Mouse (Mus musculus): ENCODE results near the gene Olfr329-ps. TPM values are rescaled to one million over a fixed set of nuclear protein-coding genes. Genes with fewer than 3 reads are reported as not detected.

Olfr329-ps gene
- total and polyA plus RNA-seq, 3 experiments = not detected

GRCm38 (mm10) chr11:58498761-58499160 is 47.5 kb downstream of the Olfr329-ps start:
- H3K27me3 ChIP-seq (ENCODE audit: insufficient read depth, low read length) = peaks cover 10% of the 10 kb centered on the region
- no peak for DNase-seq (ENCODE audit: low spot score)
- TF ChIP-seq TAL1 (conservative IDR thresholded peaks at IDR 0.05; ENCODE audit: low read depth, low read length) = no peak
- TF ChIP-seq POLR2AphosphoS5 (IDR thresholded peaks at IDR 0.05; ENCODE audit: insufficient replicate concordance, low read depth, low read length) = no peak
- no peak for TF ChIP-seq GATA1 (IDR thresholded peaks at IDR 0.05; ENCODE audit: borderline replicate concordance, low read length)
- ATAC-seq (ENCODE audit: extremely low read depth, insufficient number of reproducible peaks, low FRiP score, poor library complexity, severe bottlenecking) = no peak
- no peaks in the 10 kb centered on the region for H3K9me3 ChIP-seq (replicated peaks)
- no peaks in the 10 kb centered on the region for H3K36me3 ChIP-seq (replicated peaks)
- H3K4me3 ChIP-seq (ENCODE audit: low read depth, low read length) = no peak overlapping the region
- H3K4me1 ChIP-seq (ENCODE audit: insufficient read depth, low read depth, low read length) = no peaks in the 10 kb centered on the region

- no peak for TF ChIP-seq CTCF (IDR thresholded peaks at IDR 0.05; ENCODE audit: low read depth, low read length)
- TF ChIP-seq GATA2 (IDR thresholded peaks at IDR 0.05; ENCODE audit: borderline replicate concordance, low read depth, low read length) = no peak
- TF ChIP-seq GATA1 (IDR thresholded peaks at IDR 0.05; ENCODE audit: borderline replicate concordance, low read length) = no peak
- no peak for TF ChIP-seq TAL1 (conservative IDR thresholded peaks at IDR 0.05; ENCODE audit: low read depth, low read length)
- no peak for TF ChIP-seq POLR2AphosphoS5 (IDR thresholded peaks at IDR 0.05; ENCODE audit: insufficient replicate concordance, low read depth, low read length)
- H3K27me3 ChIP-seq (ENCODE audit: insufficient read depth, low read length) = peaks cover 11% of the 10 kb centered on the region
Observed at GRCm38 (mm10) chr11:58492455-58492854, 53.8 kb downstream of the Olfr329-ps start, which contains the start of gene Olfr332. Gene Olfr332 (minus strand): TSS chr11:58492555.

More at GRCm38 (mm10) chr11:58492455-58492854, 53.8 kb downstream of the Olfr329-ps start, which contains the start of gene Olfr332:
- H3K4me1 ChIP-seq (ENCODE audit: insufficient read depth, low read depth, low read length) = no peaks in the 10 kb centered on the region
- H3K36me3 ChIP-seq (replicated peaks) = no peaks in the 10 kb centered on the region
- no peaks in the 10 kb centered on the region for H3K9me3 ChIP-seq (replicated peaks)
- no peak within 1 kb of the TSS for H3K4me3 ChIP-seq (ENCODE audit: low read depth, low read length)
- DNase-seq (ENCODE audit: low spot score) (no peak), ATAC-seq (ENCODE audit: extremely low read depth, insufficient number of reproducible peaks, low FRiP score, poor library complexity, severe bottlenecking) (no peak)

Other genes with a start within 250 kb of the Olfr329-ps start
Only the 20 nearest of the 26 such genes appear.
- 0.68 and 1.2 TPM in 2 replicates for gene Lypd8, start 167.4 kb downstream of the Olfr329-ps start, total RNA-seq (2014; fragmentation: Nextera tagmentation)
- gene Lypd8, start 167.4 kb downstream of the Olfr329-ps start, total RNA-seq (2017) = 0.16 and 0.29 TPM in 2 replicates
- 0.07 TPM in 1 of 2 replicates, not detected in the other for gene Lypd8, start 167.4 kb downstream of the Olfr329-ps start, polyA plus RNA-seq (2012)
- not detected in 2 replicates for gene 1810065E05Rik, start 125.3 kb downstream of the Olfr329-ps start, total RNA-seq (2014; fragmentation: Nextera tagmentation)
- not detected in 2 replicates for gene 1810065E05Rik, start 125.3 kb downstream of the Olfr329-ps start, total RNA-seq (2017)
- gene 1810065E05Rik, start 125.3 kb downstream of the Olfr329-ps start, polyA plus RNA-seq (2012) = not detected in 2 replicates
- gene Gm12253, start 113.9 kb downstream of the Olfr329-ps start, total RNA-seq (2014; fragmentation: Nextera tagmentation) = not detected in 2 replicates
- not detected in 2 replicates for gene Gm12253, start 113.9 kb downstream of the Olfr329-ps start, total RNA-seq (2017)
- not detected in 2 replicates for gene Gm12253, start 113.9 kb downstream of the Olfr329-ps start, polyA plus RNA-seq (2012)
- gene Lypd9, start 93.5 kb downstream of the Olfr329-ps start, total RNA-seq (2014; fragmentation: Nextera tagmentation) = not detected in 2 replicates
- not detected in 2 replicates for gene Lypd9, start 93.5 kb downstream of the Olfr329-ps start, total RNA-seq (2017)
- gene Lypd9, start 93.5 kb downstream of the Olfr329-ps start, polyA plus RNA-seq (2012) = not detected in 2 replicates
- not detected in 2 replicates for gene Olfr30, start 84.2 kb downstream of the Olfr329-ps start, total RNA-seq (2014; fragmentation: Nextera tagmentation)
- gene Olfr30, start 84.2 kb downstream of the Olfr329-ps start, total RNA-seq (2017) = 0.12 TPM in 1 of 2 replicates, not detected in the other
- not detected in 2 replicates for gene Olfr30, start 84.2 kb downstream of the Olfr329-ps start, polyA plus RNA-seq (2012)
- gene Olfr332, start 53.9 kb downstream of the Olfr329-ps start, total RNA-seq (2014; fragmentation: Nextera tagmentation) = not detected in 2 replicates
- 0.11 TPM in 1 of 2 replicates, not detected in the other for gene Olfr332, start 53.9 kb downstream of the Olfr329-ps start, total RNA-seq (2017)
- not detected in 2 replicates for gene Olfr332, start 53.9 kb downstream of the Olfr329-ps start, polyA plus RNA-seq (2012)
- gene Olfr331, start 43.9 kb downstream of the Olfr329-ps start, total RNA-seq (2014; fragmentation: Nextera tagmentation) = not detected in 2 replicates
- gene Olfr331, start 43.9 kb downstream of the Olfr329-ps start, total RNA-seq (2017) = not detected in 2 replicates
- not detected in 2 replicates for gene Olfr331, start 43.9 kb downstream of the Olfr329-ps start, polyA plus RNA-seq (2012)
- gene Olfr330, start 11.6 kb downstream of the Olfr329-ps start, total RNA-seq (2014; fragmentation: Nextera tagmentation) = not detected in 2 replicates
- 0.11 TPM in 1 of 2 replicates, not detected in the other for gene Olfr330, start 11.6 kb downstream of the Olfr329-ps start, total RNA-seq (2017)
- not detected in 2 replicates for gene Olfr330, start 11.6 kb downstream of the Olfr329-ps start, polyA plus RNA-seq (2012)
- not detected in 2 replicates for gene Olfr328, start 9.2 kb upstream of the Olfr329-ps start, total RNA-seq (2014; fragmentation: Nextera tagmentation)
- gene Olfr328, start 9.2 kb upstream of the Olfr329-ps start, total RNA-seq (2017) = 0.16 and 0.29 TPM in 2 replicates
- not detected in 2 replicates for gene Olfr328, start 9.2 kb upstream of the Olfr329-ps start, polyA plus RNA-seq (2012)
- gene Olfr224, start 24.1 kb upstream of the Olfr329-ps start, total RNA-seq (2014; fragmentation: Nextera tagmentation) = not detected in 2 replicates
- 0.11 TPM in 1 of 2 replicates, not detected in the other for gene Olfr224, start 24.1 kb upstream of the Olfr329-ps start, total RNA-seq (2017)
- gene Olfr224, start 24.1 kb upstream of the Olfr329-ps start, polyA plus RNA-seq (2012) = not detected in 2 replicates
- not detected in 2 replicates for gene Olfr325, start 31.3 kb upstream of the Olfr329-ps start, total RNA-seq (2014; fragmentation: Nextera tagmentation)
- 0.16 TPM in 1 of 2 replicates, not detected in the other for gene Olfr325, start 31.3 kb upstream of the Olfr329-ps start, total RNA-seq (2017)
- not detected in 2 replicates for gene Olfr325, start 31.3 kb upstream of the Olfr329-ps start, polyA plus RNA-seq (2012)
- gene Olfr324, start 48.7 kb upstream of the Olfr329-ps start, total RNA-seq (2014; fragmentation: Nextera tagmentation) = not detected in 2 replicates
- 0.06 and 0.11 TPM in 2 replicates for gene Olfr324, start 48.7 kb upstream of the Olfr329-ps start, total RNA-seq (2017)
- not detected in 2 replicates for gene Olfr324, start 48.7 kb upstream of the Olfr329-ps start, polyA plus RNA-seq (2012)
- not detected in 2 replicates for gene 2210407C18Rik, start 69.7 kb upstream of the Olfr329-ps start, total RNA-seq (2014; fragmentation: Nextera tagmentation)
- not detected in 2 replicates for gene 2210407C18Rik, start 69.7 kb upstream of the Olfr329-ps start, total RNA-seq (2017)
- gene 2210407C18Rik, start 69.7 kb upstream of the Olfr329-ps start, polyA plus RNA-seq (2012) = not detected in 2 replicates
- gene Olfr323, start 84.1 kb upstream of the Olfr329-ps start, total RNA-seq (2014; fragmentation: Nextera tagmentation) = not detected in 2 replicates
- 0.05 TPM in 1 of 2 replicates, not detected in the other for gene Olfr323, start 84.1 kb upstream of the Olfr329-ps start, total RNA-seq (2017)
- gene Olfr323, start 84.1 kb upstream of the Olfr329-ps start, polyA plus RNA-seq (2012) = not detected in 2 replicates
- gene Trim58, start 94.0 kb upstream of the Olfr329-ps start, total RNA-seq (2014; fragmentation: Nextera tagmentation) = 19.0 TPM in 1 of 2 replicates, not detected in the other
- gene Trim58, start 94.0 kb upstream of the Olfr329-ps start, total RNA-seq (2017) = not detected in 2 replicates
- not detected in 2 replicates for gene Trim58, start 94.0 kb upstream of the Olfr329-ps start, polyA plus RNA-seq (2012)
- not detected in 2 replicates for gene Olfr322, start 112.4 kb upstream of the Olfr329-ps start, total RNA-seq (2014; fragmentation: Nextera tagmentation)
- under 0.01 and 0.16 TPM in 2 replicates for gene Olfr322, start 112.4 kb upstream of the Olfr329-ps start, total RNA-seq (2017)
- not detected in 2 replicates for gene Olfr322, start 112.4 kb upstream of the Olfr329-ps start, polyA plus RNA-seq (2012)
- gene Olfr320, start 134.7 kb upstream of the Olfr329-ps start, total RNA-seq (2014; fragmentation: Nextera tagmentation) = not detected in 2 replicates
- gene Olfr320, start 134.7 kb upstream of the Olfr329-ps start, total RNA-seq (2017) = 0.06 TPM in 1 of 2 replicates, not detected in the other
- gene Olfr320, start 134.7 kb upstream of the Olfr329-ps start, polyA plus RNA-seq (2012) = not detected in 2 replicates
- not detected in 2 replicates for gene Olfr319, start 152.7 kb upstream of the Olfr329-ps start, total RNA-seq (2014; fragmentation: Nextera tagmentation)
- gene Olfr319, start 152.7 kb upstream of the Olfr329-ps start, total RNA-seq (2017) = 0.27 TPM in 1 of 2 replicates, not detected in the other
- gene Olfr319, start 152.7 kb upstream of the Olfr329-ps start, polyA plus RNA-seq (2012) = not detected in 2 replicates
- gene Olfr318, start 177.6 kb upstream of the Olfr329-ps start, total RNA-seq (2014; fragmentation: Nextera tagmentation) = 0.45 TPM in 1 of 2 replicates, not detected in the other
- gene Olfr318, start 177.6 kb upstream of the Olfr329-ps start, total RNA-seq (2017) = 0.06 and 0.33 TPM in 2 replicates
- gene Olfr318, start 177.6 kb upstream of the Olfr329-ps start, polyA plus RNA-seq (2012) = not detected in 2 replicates
- not detected in 2 replicates for gene Olfr317, start 192.8 kb upstream of the Olfr329-ps start, total RNA-seq (2014; fragmentation: Nextera tagmentation)
- gene Olfr317, start 192.8 kb upstream of the Olfr329-ps start, total RNA-seq (2017) = not detected in 2 replicates
- gene Olfr317, start 192.8 kb upstream of the Olfr329-ps start, polyA plus RNA-seq (2012) = not detected in 2 replicates